Mouse (Mus musculus): ENCODE results near the gene Rsf1.

GRCm38 (mm10) chr7:97735021-97735420, 155.3 kb downstream of the Rsf1 start:
- TF ChIP-seq CTCF (IDR thresholded peaks at IDR 0.05; ENCODE audit: low read depth) (no peak), EP300 (optimal IDR thresholded peaks at IDR 0.05) (no peak)

Measured in stomach, postnatal 0 days (tissue).